Mouse (Mus musculus): ENCODE measurements around the gene Mstn.

The Mstn gene

GRCm38 (mm10) chr1:53061340-53061739 lies at the start of gene Mstn:
Gene Mstn, plus strand, starts transcription at chr1:53061640.
- no peak for DNase-seq (ENCODE audit: low read depth in 2 of 2, low spot score in 2 of 2)

DNA sequence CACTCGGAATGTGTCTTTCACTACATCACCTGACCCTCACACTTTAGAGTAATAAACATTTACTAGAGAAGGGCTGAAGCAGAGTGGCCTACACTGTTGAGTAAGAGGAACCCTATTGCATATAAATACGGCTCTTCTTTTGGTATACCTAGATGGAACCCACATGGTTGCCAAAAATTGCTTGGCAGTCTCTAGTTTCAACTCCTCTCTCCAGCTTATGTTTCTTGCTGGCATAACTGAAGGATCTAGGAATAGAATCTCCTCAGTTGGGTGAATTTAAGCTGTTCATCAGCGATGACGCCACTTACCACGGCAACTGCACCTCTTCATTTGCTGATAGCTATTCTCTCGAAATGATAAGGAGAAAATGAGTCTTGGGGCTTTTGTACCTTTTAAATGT lies 46.7 kb upstream of the Mstn start:
- DNase-seq (ENCODE audit: low read depth in 2 of 2, low spot score in 2 of 2): no peak

DNA sequence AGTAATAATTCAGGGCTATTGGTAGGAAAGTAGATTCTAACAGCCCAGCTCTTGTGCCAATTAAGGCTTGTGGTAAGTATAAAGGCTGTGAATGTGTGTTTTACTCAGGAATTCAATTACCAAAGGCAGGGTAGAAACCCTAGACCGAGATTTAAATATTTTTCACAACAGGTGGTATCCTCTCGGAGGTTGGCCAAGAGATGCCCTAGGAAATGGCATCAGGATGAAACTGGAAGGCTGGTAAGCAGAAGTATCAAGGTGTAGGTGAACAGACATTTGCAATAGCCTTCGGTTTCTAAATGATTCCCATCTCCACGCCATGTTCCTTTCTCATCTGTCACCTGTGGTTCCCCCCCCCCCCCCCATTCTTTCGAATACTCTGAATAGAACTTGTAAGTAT lies 45.8 kb upstream of the Mstn start:
- no peak for DNase-seq (ENCODE audit: low read depth in 2 of 2, low spot score in 2 of 2)

DNA sequence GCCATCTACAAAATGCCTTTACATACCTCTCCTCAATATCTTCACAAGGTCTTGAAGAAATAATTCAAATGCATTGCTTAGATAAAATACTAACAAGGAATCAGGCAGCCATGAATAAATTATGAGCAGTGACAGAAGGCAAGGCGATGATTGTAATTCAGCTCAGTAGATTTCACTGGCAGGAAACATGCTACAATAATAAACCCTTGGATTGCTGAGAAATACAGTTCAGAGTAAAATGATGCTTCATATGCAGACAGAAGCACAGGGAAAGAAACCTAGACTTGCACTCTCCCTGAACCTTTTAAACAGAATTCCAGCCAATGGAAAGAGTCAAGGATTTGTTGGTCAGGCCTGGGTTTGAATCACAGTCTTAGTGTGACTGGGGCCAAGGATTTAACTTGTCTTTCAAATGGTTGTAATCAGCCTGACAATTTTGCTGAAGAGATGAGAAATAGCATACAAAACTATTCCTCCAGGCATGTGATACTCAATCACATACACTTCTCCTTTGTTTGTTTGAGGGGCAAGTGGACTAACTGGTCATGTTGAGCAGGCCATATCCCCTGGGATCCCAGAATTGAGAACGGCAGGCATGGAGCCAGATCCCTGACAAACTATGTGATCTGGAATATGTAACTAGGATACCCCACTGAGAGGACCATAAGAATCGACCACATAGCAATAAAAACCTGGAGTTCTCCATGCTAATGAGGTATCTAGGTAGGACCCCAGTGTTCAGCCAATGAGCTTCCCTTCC lies 42.5 kb upstream of the Mstn start:
- DNase-seq (ENCODE audit: low read depth in 2 of 2, low spot score in 2 of 2): no peak

DNA sequence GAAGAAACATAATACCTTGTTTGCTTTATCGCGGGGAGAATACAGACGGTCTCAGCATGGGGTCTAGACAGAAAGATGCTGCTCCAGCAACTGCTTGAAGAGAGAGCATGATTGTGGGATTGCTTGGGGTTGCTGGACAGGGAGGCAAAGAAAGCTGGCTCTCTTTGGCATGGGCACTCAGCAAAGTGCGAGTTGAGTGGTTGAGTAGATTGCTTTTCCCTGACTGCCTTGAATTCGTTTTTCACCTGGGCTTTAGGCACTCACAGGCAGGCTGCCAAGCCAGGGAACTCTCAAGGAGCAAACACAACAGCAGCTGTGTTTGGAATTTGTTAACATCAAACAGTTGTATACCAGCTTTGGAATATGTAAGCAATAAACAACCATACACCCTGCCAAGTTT lies 41.4 kb upstream of the Mstn start, which contains the start of gene 1700019D03Rik:
Gene 1700019D03Rik (minus strand): TSS at position 101 of the 400 bp plus-strand sequence.
- no peak for DNase-seq (ENCODE audit: low read depth in 2 of 2, low spot score in 2 of 2)

GRCm38 (mm10) chr1:53032550-53032949 lies 28.9 kb upstream of the Mstn start:
- DNase-seq (ENCODE audit: low read depth in 2 of 2, low spot score in 2 of 2): no peak

DNA sequence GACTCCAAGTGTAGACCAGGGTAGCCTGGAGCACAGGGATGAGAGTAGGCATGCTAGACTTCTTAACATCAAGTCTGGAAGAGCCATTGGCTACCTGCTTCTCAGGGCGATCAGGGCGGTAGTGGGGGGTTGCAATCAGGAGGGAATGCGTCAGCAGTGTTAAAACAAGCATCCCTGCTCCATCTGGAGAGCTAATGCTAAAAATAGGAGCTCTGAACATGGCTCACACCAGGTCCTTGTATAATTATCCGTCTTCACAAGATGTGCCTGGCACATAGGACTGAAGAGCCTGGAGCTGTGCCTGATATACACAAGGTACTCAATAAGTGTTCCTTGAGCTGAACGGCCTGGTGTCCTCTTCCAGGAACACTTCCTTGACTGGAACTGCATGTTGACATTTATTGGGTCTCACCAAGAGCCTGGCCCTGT lies 24.0 kb upstream of the Mstn start:
- no peak for DNase-seq (ENCODE audit: low read depth in 2 of 2, low spot score in 2 of 2)

- no peak for DNase-seq (ENCODE audit: low read depth in 2 of 2, low spot score in 2 of 2)
Measured at GRCm38 (mm10) chr1:53049763-53050427, 11.5 kb upstream of the Mstn start.

- DNase-seq (ENCODE audit: low read depth in 2 of 2, low spot score in 2 of 2): peak; percentile 52 to 63
Measured at GRCm38 (mm10) chr1:53053087-53054022, 8.1 kb upstream of the Mstn start.

- no peak for DNase-seq (ENCODE audit: low read depth in 2 of 2, low spot score in 2 of 2)
Measured at GRCm38 (mm10) chr1:53059106-53059505, 2.3 kb upstream of the Mstn start.

DNA sequence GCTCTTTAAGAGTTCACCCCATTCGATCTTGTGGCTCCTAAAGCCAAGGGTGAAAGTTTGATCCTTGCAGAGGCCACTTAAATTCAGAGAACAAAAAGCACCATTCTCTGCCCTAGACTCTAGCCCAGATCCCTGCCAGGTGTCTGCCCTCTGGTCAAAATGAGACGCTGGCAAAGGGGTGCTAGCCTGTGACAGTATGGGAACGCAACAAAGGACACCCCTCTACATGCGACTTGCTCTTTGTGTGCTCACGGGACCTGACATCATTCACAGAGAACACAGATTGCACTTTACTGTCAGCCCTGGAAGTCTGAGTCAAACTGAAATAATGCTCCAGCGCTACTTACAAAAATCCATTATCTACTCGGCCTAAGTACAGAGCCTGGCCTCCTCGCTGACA lies 941 bp upstream of the Mstn start:
- DNase-seq (ENCODE audit: low read depth in 2 of 2, low spot score in 2 of 2): no peak

GRCm38 (mm10) chr1:53061871-53062608 lies 600 bp downstream of the Mstn start:
- DNase-seq (ENCODE audit: low read depth in 2 of 2, low spot score in 2 of 2): no peak

GRCm38 (mm10) chr1:53063921-53064320 lies 2.5 kb downstream of the Mstn start:
- no peak for DNase-seq (ENCODE audit: low read depth in 2 of 2, low spot score in 2 of 2)

DNA sequence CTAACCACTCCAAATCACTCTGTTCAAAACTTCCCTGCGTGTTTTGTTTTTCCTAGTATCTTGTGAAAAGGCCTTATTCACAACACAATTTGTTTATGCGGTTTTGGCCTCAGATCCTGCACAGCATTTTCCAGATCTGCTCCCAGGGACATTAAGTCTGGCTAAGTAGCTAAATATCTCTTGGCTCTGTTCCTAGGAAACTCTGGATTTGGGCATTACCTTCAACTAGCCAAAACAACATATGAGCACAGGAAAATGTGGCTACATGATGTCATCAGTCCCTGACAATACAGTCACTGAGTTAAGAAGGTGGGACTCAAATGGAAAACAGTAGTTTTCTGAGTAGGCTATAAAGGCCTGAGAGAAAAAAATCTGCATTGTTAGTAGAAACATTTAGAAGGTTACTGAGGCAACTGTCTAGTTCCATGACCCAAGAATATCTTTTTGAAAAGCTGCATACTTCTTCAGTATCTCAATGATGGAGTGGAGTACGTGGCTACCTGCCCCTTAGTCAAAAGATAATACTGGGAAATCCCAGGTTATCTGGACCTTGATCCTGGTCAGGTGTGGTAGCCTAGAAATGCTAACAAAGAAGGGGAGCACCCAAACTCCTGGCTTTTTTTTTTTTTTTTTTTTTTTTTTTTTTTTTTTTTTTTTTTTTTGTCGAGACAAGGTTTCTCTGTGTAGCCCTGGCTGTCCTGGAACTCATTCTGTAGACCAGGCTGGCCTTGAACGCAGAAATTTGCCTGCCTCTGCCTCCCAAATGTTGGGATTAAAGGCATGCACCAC lies 8.5 kb downstream of the Mstn start:
- no peak for DNase-seq (ENCODE audit: low read depth in 2 of 2, low spot score in 2 of 2)

DNA sequence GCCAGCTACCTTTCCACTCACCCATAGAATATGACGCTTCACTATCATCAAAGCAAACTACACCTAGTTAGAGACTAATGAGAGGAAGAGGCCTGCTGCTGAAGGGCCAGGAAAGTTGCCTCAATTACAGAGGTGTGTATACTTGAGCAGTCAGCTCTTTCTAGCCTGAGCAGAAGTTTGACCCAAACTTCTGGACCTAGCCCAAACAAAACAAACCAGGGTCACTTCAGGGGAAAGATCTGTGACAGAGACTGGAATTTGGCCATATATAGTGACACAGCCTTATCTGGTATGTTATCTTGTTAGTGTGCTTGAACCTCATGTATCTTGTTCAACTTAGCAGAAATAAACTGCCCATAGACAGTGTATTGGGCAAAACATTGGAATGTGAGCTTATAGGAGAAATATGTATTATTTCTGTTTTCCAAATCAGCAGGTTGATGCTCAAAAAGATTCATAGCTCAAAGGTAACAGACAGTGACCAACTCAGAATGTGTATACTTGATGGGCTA lies 9.3 kb downstream of the Mstn start:
- no peak for DNase-seq (ENCODE audit: low read depth in 2 of 2, low spot score in 2 of 2)

GRCm38 (mm10) chr1:53076656-53077055 lies 15.2 kb downstream of the Mstn start:
- no peak for DNase-seq (ENCODE audit: low read depth in 2 of 2, low spot score in 2 of 2)

GRCm38 (mm10) chr1:53079876-53080275 lies 18.4 kb downstream of the Mstn start:
- no peak for DNase-seq (ENCODE audit: low read depth in 2 of 2, low spot score in 2 of 2)

DNA sequence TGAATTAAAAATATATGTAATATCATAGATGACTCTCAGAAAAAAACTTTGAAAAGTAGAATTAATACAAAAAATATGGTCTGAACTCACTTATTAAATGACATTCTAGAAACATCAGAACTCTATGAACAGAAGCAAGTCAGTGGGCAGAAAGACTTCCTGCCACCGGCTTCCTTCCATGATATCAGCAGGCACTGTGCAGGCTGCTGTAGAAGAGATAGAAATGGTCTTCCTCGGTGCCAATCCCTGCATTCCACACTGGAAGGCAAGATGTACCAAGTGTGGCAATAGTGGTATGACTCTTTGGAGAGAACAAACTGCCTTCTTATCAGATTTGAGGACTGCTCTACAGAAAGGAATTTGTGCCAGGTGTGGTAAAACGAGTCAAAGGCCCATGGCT lies 19.2 kb downstream of the Mstn start:
- DNase-seq (ENCODE audit: low read depth in 2 of 2, low spot score in 2 of 2): no peak

GRCm38 (mm10) chr1:53085256-53085655 lies 23.8 kb downstream of the Mstn start:
- no peak for DNase-seq (ENCODE audit: low read depth in 2 of 2, low spot score in 2 of 2)

- no peak for DNase-seq (ENCODE audit: low read depth in 2 of 2, low spot score in 2 of 2)
Measured at GRCm38 (mm10) chr1:53085991-53086390, 24.6 kb downstream of the Mstn start.

Measured in CD8-positive naive resting alpha-beta T cell, adult 2 months (primary cell).